Mouse (Mus musculus): ENCODE measurements around the gene Bmper. TPM values are rescaled to one million over a fixed set of nuclear protein-coding genes. Genes with fewer than 3 reads are reported as not detected.

The Bmper gene
- total and polyA plus RNA-seq, 3 experiments: 0.11 TPM; not detected in 2

DNA sequence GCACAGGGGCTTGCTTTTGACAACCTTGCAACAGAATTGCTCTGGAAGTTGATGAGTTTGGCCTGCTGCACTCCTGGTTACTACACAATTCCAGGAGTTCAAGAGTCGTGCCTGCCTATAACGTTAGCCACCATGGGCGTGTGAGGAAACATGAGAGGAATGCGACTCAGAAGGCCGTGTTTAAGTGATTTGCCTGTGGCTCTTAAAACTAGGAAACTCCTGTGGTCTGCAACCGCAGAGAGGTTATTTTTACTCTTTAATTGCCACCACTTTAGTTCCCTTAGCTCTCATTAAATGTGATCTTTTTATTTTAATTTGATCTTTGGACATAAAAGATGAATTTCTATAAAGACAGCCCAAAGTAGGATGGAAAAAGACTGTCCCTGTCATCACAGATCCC, 184.5 kb downstream of the Bmper start:
- Histone ChIP-seq H3K36me3 (replicated peaks) (no peaks in the 10 kb centered on the region), H3K4me1 (ENCODE audit: insufficient read depth, low read depth, low read length) (no peaks in the 10 kb centered on the region), H3K4me3 (ENCODE audit: low read depth, low read length) (no peak overlapping the region), H3K9me3 (replicated peaks) (no peaks in the 10 kb centered on the region), H3K27me3 (ENCODE audit: insufficient read depth, low read length) (no peaks in the 10 kb centered on the region)
- DNase-seq (ENCODE audit: low spot score) (no peak), ATAC-seq (ENCODE audit: extremely low read depth, insufficient number of reproducible peaks, low FRiP score, poor library complexity, severe bottlenecking) (no peak)
- TF ChIP-seq TAL1 (conservative IDR thresholded peaks at IDR 0.05; ENCODE audit: low read depth, low read length) (no peak), POLR2AphosphoS5 (IDR thresholded peaks at IDR 0.05; ENCODE audit: insufficient replicate concordance, low read depth, low read length) (no peak), CTCF (IDR thresholded peaks at IDR 0.05; ENCODE audit: low read depth, low read length) (no peak), GATA1 (IDR thresholded peaks at IDR 0.05; ENCODE audit: borderline replicate concordance, low read length) (no peak), GATA2 (IDR thresholded peaks at IDR 0.05; ENCODE audit: borderline replicate concordance, low read depth, low read length) (no peak)

DNA sequence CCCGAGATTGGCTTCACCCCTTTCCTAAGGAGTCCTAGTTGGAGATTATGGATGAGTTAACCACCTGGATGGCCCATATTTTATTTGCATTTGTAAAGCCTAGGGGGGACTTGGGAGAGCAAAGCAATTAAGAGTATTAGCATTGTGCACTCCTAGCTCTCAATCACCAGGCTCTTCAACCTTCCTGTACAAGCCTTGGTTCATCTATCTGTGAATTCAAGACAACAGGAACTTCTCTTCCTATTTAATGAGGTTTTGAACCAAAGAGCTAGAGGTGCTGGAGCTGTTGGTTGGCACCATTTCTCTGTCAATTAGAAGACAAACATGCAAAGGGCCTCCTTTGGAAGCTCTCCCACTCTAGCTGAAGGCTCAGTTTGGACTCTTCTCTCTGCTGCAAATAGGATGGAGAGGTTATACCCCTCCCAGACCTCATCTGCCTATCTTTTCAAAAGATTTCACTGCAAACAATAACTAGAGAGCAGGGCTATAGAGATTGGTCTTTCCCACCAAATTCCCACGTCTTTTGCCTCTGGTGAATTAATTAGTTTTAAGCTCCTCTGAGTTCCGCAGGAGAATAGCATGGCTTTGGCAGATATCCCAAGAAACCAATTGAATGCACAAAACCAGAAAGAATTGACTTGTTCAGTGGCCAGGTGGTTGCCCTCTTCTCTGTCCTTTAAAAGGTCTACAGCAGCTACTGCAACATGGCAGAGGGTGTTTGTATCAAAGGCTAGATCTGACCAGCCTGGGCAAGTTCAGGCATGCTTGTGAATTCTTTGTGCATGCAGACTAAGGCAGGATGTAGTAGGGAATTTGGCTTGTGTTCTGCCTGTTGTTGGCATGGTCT, 185.3 kb downstream of the Bmper start:
- TF ChIP-seq TAL1 (conservative IDR thresholded peaks at IDR 0.05; ENCODE audit: low read depth, low read length): no peak
- TF ChIP-seq POLR2AphosphoS5 (IDR thresholded peaks at IDR 0.05; ENCODE audit: insufficient replicate concordance, low read depth, low read length): no peak
- no peak for TF ChIP-seq GATA1 (IDR thresholded peaks at IDR 0.05; ENCODE audit: borderline replicate concordance, low read length)
- no peak for TF ChIP-seq GATA2 (IDR thresholded peaks at IDR 0.05; ENCODE audit: borderline replicate concordance, low read depth, low read length)
- TF ChIP-seq CTCF (IDR thresholded peaks at IDR 0.05; ENCODE audit: low read depth, low read length): no peak
- DNase-seq (ENCODE audit: low spot score): no peak
- Histone ChIP-seq H3K4me3 (ENCODE audit: low read depth, low read length) (no peak overlapping the region), H3K9me3 (replicated peaks) (no peaks in the 10 kb centered on the region), H3K27me3 (ENCODE audit: insufficient read depth, low read length) (no peaks in the 10 kb centered on the region), H3K36me3 (replicated peaks) (no peaks in the 10 kb centered on the region), H3K4me1 (ENCODE audit: insufficient read depth, low read depth, low read length) (no peaks in the 10 kb centered on the region)
- no peak for ATAC-seq (ENCODE audit: extremely low read depth, insufficient number of reproducible peaks, low FRiP score, poor library complexity, severe bottlenecking)

DNA sequence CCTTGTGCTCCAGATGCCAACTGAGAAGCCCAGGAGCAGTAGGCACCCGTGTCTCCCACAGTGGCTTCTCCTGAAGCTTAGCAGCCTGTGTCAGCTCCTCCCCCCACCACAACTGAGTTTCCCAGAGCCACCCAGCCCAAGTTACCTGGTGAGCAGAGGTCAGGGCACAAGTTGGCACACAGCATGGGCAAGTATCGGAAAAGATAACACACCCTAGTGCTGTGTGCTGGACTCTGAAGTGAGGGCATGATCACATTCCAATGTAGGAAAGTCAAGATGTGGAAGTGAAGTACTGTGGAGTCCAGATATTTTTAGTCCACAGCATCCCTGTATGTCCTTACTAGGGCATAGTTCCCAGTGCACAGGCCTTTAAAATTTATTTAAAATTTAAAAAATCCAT, 187.7 kb downstream of the Bmper start:
- no peak for TF ChIP-seq TAL1 (conservative IDR thresholded peaks at IDR 0.05; ENCODE audit: low read depth, low read length)
- no peak for TF ChIP-seq POLR2AphosphoS5 (IDR thresholded peaks at IDR 0.05; ENCODE audit: insufficient replicate concordance, low read depth, low read length)
- TF ChIP-seq GATA1 (IDR thresholded peaks at IDR 0.05; ENCODE audit: borderline replicate concordance, low read length): no peak
- no peak for TF ChIP-seq GATA2 (IDR thresholded peaks at IDR 0.05; ENCODE audit: borderline replicate concordance, low read depth, low read length)
- TF ChIP-seq CTCF (IDR thresholded peaks at IDR 0.05; ENCODE audit: low read depth, low read length): no peak
- no peak overlapping the region for H3K4me3 ChIP-seq (ENCODE audit: low read depth, low read length)
- ATAC-seq (ENCODE audit: extremely low read depth, insufficient number of reproducible peaks, low FRiP score, poor library complexity, severe bottlenecking): no peak
- no peak for DNase-seq (ENCODE audit: low spot score)
- no peaks in the 10 kb centered on the region for H3K36me3 ChIP-seq (replicated peaks)
- no peaks in the 10 kb centered on the region for H3K9me3 ChIP-seq (replicated peaks)
- H3K4me1 ChIP-seq (ENCODE audit: insufficient read depth, low read depth, low read length): no peaks in the 10 kb centered on the region
- no peaks in the 10 kb centered on the region for H3K27me3 ChIP-seq (ENCODE audit: insufficient read depth, low read length)

DNA sequence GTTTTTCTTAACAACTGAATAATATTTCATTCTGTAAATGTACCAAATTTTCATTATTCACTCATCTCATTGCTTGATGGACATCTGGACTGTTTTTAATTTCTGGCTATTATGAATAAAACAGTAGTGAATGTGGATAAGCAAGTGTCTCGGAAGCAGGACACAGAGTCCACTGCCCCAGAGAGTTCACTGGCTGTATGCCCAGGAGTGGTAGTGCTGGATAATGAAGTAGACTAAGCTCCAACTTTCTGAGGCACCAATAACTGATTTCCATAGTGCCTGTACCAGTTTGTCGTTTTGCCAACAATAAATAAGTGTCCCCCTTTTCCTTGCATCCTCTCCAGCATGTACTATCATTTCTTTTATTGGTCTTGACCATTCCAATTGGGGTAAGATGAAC, 190.1 kb downstream of the Bmper start:
- Histone ChIP-seq H3K9me3 (replicated peaks) (no peaks in the 10 kb centered on the region), H3K4me1 (ENCODE audit: insufficient read depth, low read depth, low read length) (no peaks in the 10 kb centered on the region), H3K4me3 (ENCODE audit: low read depth, low read length) (no peak overlapping the region), H3K36me3 (replicated peaks) (no peaks in the 10 kb centered on the region), H3K27me3 (ENCODE audit: insufficient read depth, low read length) (no peaks in the 10 kb centered on the region)
- TF ChIP-seq TAL1 (conservative IDR thresholded peaks at IDR 0.05; ENCODE audit: low read depth, low read length) (no peak), POLR2AphosphoS5 (IDR thresholded peaks at IDR 0.05; ENCODE audit: insufficient replicate concordance, low read depth, low read length) (no peak), GATA1 (IDR thresholded peaks at IDR 0.05; ENCODE audit: borderline replicate concordance, low read length) (no peak), GATA2 (IDR thresholded peaks at IDR 0.05; ENCODE audit: borderline replicate concordance, low read depth, low read length) (no peak), CTCF (IDR thresholded peaks at IDR 0.05; ENCODE audit: low read depth, low read length) (no peak)
- ATAC-seq (ENCODE audit: extremely low read depth, insufficient number of reproducible peaks, low FRiP score, poor library complexity, severe bottlenecking): no peak
- DNase-seq (ENCODE audit: low spot score): no peak

- H3K27me3 ChIP-seq (ENCODE audit: insufficient read depth, low read length): no peaks in the 10 kb centered on the region
- no peaks in the 10 kb centered on the region for H3K36me3 ChIP-seq (replicated peaks)
- no peaks in the 10 kb centered on the region for H3K4me1 ChIP-seq (ENCODE audit: insufficient read depth, low read depth, low read length)
- ATAC-seq (ENCODE audit: extremely low read depth, insufficient number of reproducible peaks, low FRiP score, poor library complexity, severe bottlenecking) (no peak), DNase-seq (ENCODE audit: low spot score) (no peak)
- TF ChIP-seq CTCF (IDR thresholded peaks at IDR 0.05; ENCODE audit: low read depth, low read length): no peak
- TF ChIP-seq TAL1 (conservative IDR thresholded peaks at IDR 0.05; ENCODE audit: low read depth, low read length): no peak
- TF ChIP-seq GATA2 (IDR thresholded peaks at IDR 0.05; ENCODE audit: borderline replicate concordance, low read depth, low read length): no peak
- TF ChIP-seq GATA1 (IDR thresholded peaks at IDR 0.05; ENCODE audit: borderline replicate concordance, low read length): no peak
- TF ChIP-seq POLR2AphosphoS5 (IDR thresholded peaks at IDR 0.05; ENCODE audit: insufficient replicate concordance, low read depth, low read length): no peak
- no peaks in the 10 kb centered on the region for H3K9me3 ChIP-seq (replicated peaks)
- H3K4me3 ChIP-seq (ENCODE audit: low read depth, low read length): no peak overlapping the region
These were observed 196.2 kb downstream of the Bmper start for GRCm38 (mm10) chr9:23419107-23419506.

DNA sequence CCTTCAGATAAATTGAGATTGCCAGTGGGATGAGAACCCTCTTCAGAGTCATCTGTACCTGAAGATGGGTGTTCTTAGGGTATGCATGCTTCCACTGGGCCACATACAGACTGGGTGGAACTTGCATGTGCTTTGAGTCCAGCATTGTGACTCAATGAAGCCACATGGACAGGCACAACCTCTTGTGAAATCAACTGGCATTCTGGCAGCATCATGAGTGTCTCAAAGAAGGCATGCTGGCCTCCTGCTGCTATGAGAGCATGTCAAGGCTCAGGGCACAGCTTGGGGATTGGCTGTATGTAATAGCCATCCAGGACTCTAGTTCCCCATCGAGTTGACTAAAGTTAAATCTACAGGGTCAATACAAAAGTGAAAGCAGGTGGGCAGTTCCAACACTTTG, 200.9 kb downstream of the Bmper start:
- H3K27me3 ChIP-seq (ENCODE audit: insufficient read depth, low read length): no peaks in the 10 kb centered on the region
- H3K36me3 ChIP-seq (replicated peaks): no peaks in the 10 kb centered on the region
- TF ChIP-seq GATA1 (IDR thresholded peaks at IDR 0.05; ENCODE audit: borderline replicate concordance, low read length) (no peak), GATA2 (IDR thresholded peaks at IDR 0.05; ENCODE audit: borderline replicate concordance, low read depth, low read length) (no peak), CTCF (IDR thresholded peaks at IDR 0.05; ENCODE audit: low read depth, low read length) (no peak), POLR2AphosphoS5 (IDR thresholded peaks at IDR 0.05; ENCODE audit: insufficient replicate concordance, low read depth, low read length) (no peak), TAL1 (conservative IDR thresholded peaks at IDR 0.05; ENCODE audit: low read depth, low read length) (no peak)
- ATAC-seq (ENCODE audit: extremely low read depth, insufficient number of reproducible peaks, low FRiP score, poor library complexity, severe bottlenecking) (no peak), DNase-seq (ENCODE audit: low spot score) (no peak)
- no peaks in the 10 kb centered on the region for H3K4me1 ChIP-seq (ENCODE audit: insufficient read depth, low read depth, low read length)
- H3K4me3 ChIP-seq (ENCODE audit: low read depth, low read length): no peak overlapping the region
- H3K9me3 ChIP-seq (replicated peaks): no peaks in the 10 kb centered on the region
